Mouse (Mus musculus): Measurements from ENCODE around the gene Camk2b. TPM values are rescaled to one million over a fixed set of nuclear protein-coding genes. Genes with fewer than 3 reads are reported as not detected.
A peak's percentile ranks its signal among the peaks of the same experiment; 100 is the strongest.

The Camk2b gene
- polyA plus RNA-seq, 1 experiment: 479 TPM

DNA sequence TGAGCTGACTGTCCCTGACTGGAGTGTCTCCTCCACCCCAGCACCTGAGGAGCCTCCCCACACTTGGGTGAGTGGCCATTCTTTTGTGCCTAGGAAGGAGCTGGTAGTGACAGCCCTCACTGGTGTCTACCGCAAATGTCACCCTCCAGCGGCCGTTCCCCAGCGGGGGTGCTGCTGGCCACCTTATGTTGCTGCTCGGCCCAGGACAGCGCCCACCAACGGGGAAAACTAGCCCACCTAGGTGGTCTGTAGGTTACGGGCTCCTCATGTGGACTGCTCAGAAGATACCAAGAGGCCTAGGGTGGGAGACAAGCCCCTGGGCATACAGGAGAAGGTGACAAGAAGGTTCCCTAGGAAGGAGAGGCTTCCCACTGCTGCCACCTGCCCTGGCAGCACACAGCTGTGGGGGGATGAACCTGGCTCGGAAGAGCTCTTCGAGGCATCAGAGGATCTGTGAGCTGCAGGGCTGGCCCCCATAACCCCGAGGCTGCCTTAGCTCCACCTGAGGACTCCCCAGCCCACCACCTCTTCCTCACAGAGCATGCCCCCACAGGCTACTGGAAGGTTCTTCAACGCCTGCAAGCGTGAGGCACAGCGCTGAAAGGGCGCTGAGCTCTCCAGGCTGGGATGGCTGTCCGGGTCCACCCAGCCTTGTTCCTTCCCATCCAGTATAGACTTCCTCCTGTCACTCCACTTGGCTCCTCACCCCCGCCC is 2.5 kb downstream of the Camk2b start:
- Histone ChIP-seq H3K4me3 (replicated peaks; ENCODE audit: insufficient read depth, low read depth, low read length) (peak overlapping the region; percentile 91), H3K27ac (ENCODE audit: insufficient read depth, low read length) (peak overlapping the region; percentile 98), H3K27me3 (ENCODE audit: control insufficient read depth, insufficient read depth, low read length) (no peaks in the 10 kb centered on the region), H3K4me1 (ENCODE audit: control insufficient read depth, insufficient read depth, low read length) (peaks cover 33% of the 10 kb centered on the region)
- TF ChIP-seq POLR2A (IDR thresholded peaks at IDR 0.05; ENCODE audit: borderline replicate concordance, insufficient read depth, low read length) (no peak), CTCF (IDR thresholded peaks at IDR 0.05; ENCODE audit: borderline replicate concordance, insufficient read depth, low read depth, low read length) (no peak)
- 17% methylated on average over 17 of the region's 17 CpGs for WGBS
- peak; percentile 60 to 62 for DNase-seq

DNA sequence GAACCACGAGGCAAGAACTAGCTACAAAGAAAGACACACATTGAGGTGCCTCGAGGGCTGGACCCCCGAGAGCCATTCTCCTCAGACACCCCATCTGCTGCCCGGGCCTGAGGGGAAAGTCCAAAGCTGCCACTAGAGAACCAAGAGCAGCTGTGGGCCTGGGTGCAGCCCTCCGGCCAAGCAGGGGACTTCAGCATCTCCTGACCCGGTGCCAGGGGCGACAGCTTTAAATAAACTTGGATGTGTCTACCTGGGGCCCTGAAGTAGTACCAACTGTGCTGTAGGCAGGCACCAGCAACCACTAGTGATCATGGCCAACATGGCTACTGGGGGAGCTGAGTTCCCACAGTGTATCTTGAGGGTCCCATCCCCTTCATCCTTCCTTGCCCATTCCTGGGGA is 3.1 kb downstream of the Camk2b start:
- 28% methylated on average over 7 of the region's 7 CpGs for WGBS
- peak in 1 of 2 experiments; percentile 44 for DNase-seq
- H3K4me1 ChIP-seq (ENCODE audit: control insufficient read depth, insufficient read depth, low read length): peaks cover 34% of the 10 kb centered on the region
- peak overlapping the region; percentile 91 for H3K4me3 ChIP-seq (replicated peaks; ENCODE audit: insufficient read depth, low read depth, low read length)
- no peak for TF ChIP-seq CTCF (IDR thresholded peaks at IDR 0.05; ENCODE audit: borderline replicate concordance, insufficient read depth, low read depth, low read length)
- no peak for TF ChIP-seq POLR2A (IDR thresholded peaks at IDR 0.05; ENCODE audit: borderline replicate concordance, insufficient read depth, low read length)
- 0 out of 2 replicates have a peak overlapping the region, but pooled peaks have one; percentile 9 for H3K27ac ChIP-seq (ENCODE audit: insufficient read depth, low read length)
- H3K27me3 ChIP-seq (ENCODE audit: control insufficient read depth, insufficient read depth, low read length): no peaks in the 10 kb centered on the region

DNA sequence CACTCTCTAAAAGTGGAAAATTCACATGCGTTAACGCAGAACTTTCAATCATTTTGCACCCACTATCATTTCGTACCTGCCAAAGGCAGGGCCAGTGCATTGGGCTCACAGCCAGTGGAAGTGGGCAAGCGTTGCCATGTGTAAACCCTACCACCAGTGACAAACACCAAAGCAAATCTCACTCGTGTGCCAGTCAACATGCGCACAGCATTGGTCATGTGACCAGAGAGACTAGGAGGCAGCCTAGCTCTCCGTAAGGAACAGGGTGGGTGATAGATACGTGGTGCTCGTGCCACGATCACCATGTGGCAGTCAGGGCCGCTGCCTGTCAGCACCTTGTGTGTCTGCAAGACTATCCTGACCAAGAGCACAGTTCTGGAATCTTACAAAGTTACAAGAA is 3.8 kb downstream of the Camk2b start:
- peaks cover 34% of the 10 kb centered on the region for H3K4me1 ChIP-seq (ENCODE audit: control insufficient read depth, insufficient read depth, low read length)
- TF ChIP-seq POLR2A (IDR thresholded peaks at IDR 0.05; ENCODE audit: borderline replicate concordance, insufficient read depth, low read length) (no peak), CTCF (IDR thresholded peaks at IDR 0.05; ENCODE audit: borderline replicate concordance, insufficient read depth, low read depth, low read length) (no peak)
- peak in 1 of 2 experiments; percentile 46 for DNase-seq
- H3K27me3 ChIP-seq (ENCODE audit: control insufficient read depth, insufficient read depth, low read length): no peaks in the 10 kb centered on the region
- WGBS: 27% methylated on average over 11 of the region's 11 CpGs
- peak overlapping the region; percentile 44 for H3K4me3 ChIP-seq (replicated peaks; ENCODE audit: insufficient read depth, low read depth, low read length)
- no peak overlapping the region for H3K27ac ChIP-seq (ENCODE audit: insufficient read depth, low read length)

DNA sequence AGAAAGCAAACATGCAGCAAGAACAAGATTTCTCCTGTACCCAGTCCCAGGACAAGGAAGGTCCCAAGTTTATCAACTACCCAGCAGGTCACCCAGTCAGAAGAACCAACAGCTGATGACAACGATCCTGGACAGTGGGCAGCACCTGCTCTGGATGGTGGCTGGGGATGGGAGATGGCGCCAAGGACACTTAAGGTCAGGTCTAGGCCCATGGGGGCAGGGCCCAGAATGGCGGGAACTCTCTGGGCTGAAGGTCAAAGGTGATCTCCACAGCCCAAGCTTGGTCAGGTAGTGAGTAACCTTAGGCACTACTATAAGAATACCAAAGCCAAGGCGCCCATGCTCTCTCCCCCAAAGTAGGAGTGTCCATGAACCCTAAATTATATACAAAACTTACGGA is 4.3 kb downstream of the Camk2b start:
- Histone ChIP-seq H3K27ac (ENCODE audit: insufficient read depth, low read length) (no peak overlapping the region), H3K27me3 (ENCODE audit: control insufficient read depth, insufficient read depth, low read length) (no peaks in the 10 kb centered on the region), H3K4me3 (replicated peaks; ENCODE audit: insufficient read depth, low read depth, low read length) (no peak overlapping the region), H3K4me1 (ENCODE audit: control insufficient read depth, insufficient read depth, low read length) (peaks cover 30% of the 10 kb centered on the region)
- WGBS: 66% methylated on average over 5 of the region's 5 CpGs
- peak in 1 of 2 experiments; percentile 34 for DNase-seq
- TF ChIP-seq POLR2A (IDR thresholded peaks at IDR 0.05; ENCODE audit: borderline replicate concordance, insufficient read depth, low read length) (no peak), CTCF (IDR thresholded peaks at IDR 0.05; ENCODE audit: borderline replicate concordance, insufficient read depth, low read depth, low read length) (no peak)

DNA sequence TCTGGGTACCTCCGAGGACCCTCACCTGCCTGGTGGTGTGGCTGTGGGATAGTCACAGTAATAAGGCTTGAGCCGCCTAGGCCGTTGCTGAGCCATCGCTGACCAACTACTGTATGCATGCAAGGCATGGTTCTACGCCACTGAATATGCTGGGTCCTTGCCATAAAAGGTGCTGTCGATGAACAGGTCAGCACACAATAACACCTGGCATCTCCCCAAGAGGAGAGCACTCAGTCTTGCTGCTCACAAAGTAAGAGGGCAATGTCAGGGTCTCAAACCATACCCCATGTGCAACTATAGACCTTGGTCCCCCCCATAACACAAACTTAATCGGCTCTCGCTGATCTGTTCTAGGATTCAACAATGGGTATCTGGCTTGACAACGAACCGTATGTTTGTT is 7.0 kb downstream of the Camk2b start:
- Histone ChIP-seq H3K4me3 (replicated peaks; ENCODE audit: insufficient read depth, low read depth, low read length) (no peak overlapping the region), H3K4me1 (ENCODE audit: control insufficient read depth, insufficient read depth, low read length) (peaks cover 37% of the 10 kb centered on the region), H3K27me3 (ENCODE audit: control insufficient read depth, insufficient read depth, low read length) (no peaks in the 10 kb centered on the region), H3K27ac (ENCODE audit: insufficient read depth, low read length) (no peak overlapping the region)
- WGBS: 49% methylated on average over 10 of the region's 10 CpGs
- TF ChIP-seq POLR2A (IDR thresholded peaks at IDR 0.05; ENCODE audit: borderline replicate concordance, insufficient read depth, low read length): no peak
- TF ChIP-seq CTCF (IDR thresholded peaks at IDR 0.05; ENCODE audit: borderline replicate concordance, insufficient read depth, low read depth, low read length): no peak
- peak; percentile 34 to 41 for DNase-seq

DNA sequence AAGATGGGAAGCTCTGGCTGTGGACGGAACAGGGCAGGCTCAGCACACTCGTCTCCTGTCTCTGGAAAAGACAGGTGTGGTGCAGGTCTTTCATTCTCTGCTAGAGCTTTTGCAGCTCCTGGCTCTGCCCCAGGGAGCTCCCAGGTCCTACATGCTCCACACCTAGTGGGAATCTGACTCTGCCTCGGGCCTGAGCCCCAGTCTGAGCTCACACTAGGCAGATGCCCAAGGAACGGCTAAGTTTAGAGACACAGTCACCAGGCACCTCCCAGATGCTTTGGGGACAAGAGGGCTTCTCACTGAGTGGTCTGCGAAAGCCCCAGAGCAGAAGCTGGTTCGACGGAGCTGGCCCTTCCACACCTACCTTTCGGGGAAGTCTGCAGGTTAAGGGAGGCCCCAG is 12.8 kb downstream of the Camk2b start:
- 48% methylated on average over 8 of the region's 8 CpGs for WGBS

DNA sequence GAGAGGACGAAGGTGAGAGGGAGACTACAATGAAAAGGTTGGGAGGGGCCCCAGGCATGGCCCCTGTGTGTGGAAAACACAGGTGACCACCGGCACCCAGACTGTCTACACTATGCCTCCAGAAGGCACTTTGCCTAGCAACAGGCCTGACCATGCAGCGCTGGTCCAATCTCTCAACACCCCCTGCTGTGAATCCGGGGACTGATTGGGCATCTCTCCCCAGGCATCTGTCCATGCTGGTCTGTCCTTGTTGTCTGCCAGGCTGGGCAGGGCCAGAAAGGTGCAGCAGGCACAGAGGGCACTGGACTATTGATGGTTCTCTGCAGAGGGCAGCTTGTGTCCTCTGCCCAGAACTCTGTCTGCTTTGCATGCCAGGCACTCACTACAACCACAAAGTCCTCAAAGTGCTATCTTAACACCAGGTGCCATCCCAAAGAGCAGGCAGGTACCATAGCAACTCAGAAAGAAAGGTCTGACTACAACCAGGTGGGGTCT is 16.0 kb downstream of the Camk2b start:
- Histone ChIP-seq H3K27me3 (ENCODE audit: control insufficient read depth, insufficient read depth, low read length) (no peaks in the 10 kb centered on the region), H3K4me1 (ENCODE audit: control insufficient read depth, insufficient read depth, low read length) (peaks cover 49% of the 10 kb centered on the region), H3K27ac (ENCODE audit: insufficient read depth, low read length) (peak overlapping the region; percentile 6; the same call in 1 of the 2 replicates), H3K4me3 (replicated peaks; ENCODE audit: insufficient read depth, low read depth, low read length) (peak overlapping the region; percentile 3)
- TF ChIP-seq POLR2A (IDR thresholded peaks at IDR 0.05; ENCODE audit: borderline replicate concordance, insufficient read depth, low read length): no peak
- no peak for TF ChIP-seq CTCF (IDR thresholded peaks at IDR 0.05; ENCODE audit: borderline replicate concordance, insufficient read depth, low read depth, low read length)
- DNase-seq: peak; percentile 72 to 81
- WGBS: 10% methylated on average over 4 of the region's 4 CpGs

More for the DNA sequence above, 12.8 kb downstream of the Camk2b start:
- H3K4me3 ChIP-seq (replicated peaks; ENCODE audit: insufficient read depth, low read depth, low read length): no peak overlapping the region
- H3K27ac ChIP-seq (ENCODE audit: insufficient read depth, low read length): peak overlapping the region; percentile 48; the same call in 1 of the 2 replicates
- peaks cover 56% of the 10 kb centered on the region for H3K4me1 ChIP-seq (ENCODE audit: control insufficient read depth, insufficient read depth, low read length)
- peak in 1 of 2 experiments; percentile 39 for DNase-seq
- TF ChIP-seq CTCF (IDR thresholded peaks at IDR 0.05; ENCODE audit: borderline replicate concordance, insufficient read depth, low read depth, low read length) (no peak), POLR2A (IDR thresholded peaks at IDR 0.05; ENCODE audit: borderline replicate concordance, insufficient read depth, low read length) (no peak)
- H3K27me3 ChIP-seq (ENCODE audit: control insufficient read depth, insufficient read depth, low read length): no peaks in the 10 kb centered on the region

DNA sequence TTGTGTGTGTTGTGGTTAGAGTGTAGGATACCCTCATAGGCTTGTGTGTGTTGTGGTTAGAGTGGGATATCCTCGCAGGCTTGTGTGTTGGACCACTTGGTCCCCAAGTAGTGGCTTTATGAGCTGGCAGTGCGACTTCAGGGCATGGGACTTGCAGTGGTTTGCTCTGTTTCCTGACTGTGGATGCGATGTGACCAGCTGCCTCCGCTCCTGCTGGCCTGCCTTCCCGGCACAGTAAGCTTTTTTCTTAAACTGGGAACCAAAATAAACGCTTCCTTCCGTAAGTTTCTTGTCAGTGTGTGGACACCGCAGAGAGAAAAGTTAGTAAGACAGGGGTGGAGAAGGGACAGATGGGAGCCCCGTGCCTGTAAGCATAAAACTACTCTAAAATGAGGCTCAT is 18.0 kb downstream of the Camk2b start:
- Histone ChIP-seq H3K4me3 (replicated peaks; ENCODE audit: insufficient read depth, low read depth, low read length) (no peak overlapping the region), H3K27ac (ENCODE audit: insufficient read depth, low read length) (no peak overlapping the region), H3K27me3 (ENCODE audit: control insufficient read depth, insufficient read depth, low read length) (no peaks in the 10 kb centered on the region), H3K4me1 (ENCODE audit: control insufficient read depth, insufficient read depth, low read length) (peaks cover 44% of the 10 kb centered on the region)
- 68% methylated on average over 9 of the region's 9 CpGs for WGBS
- TF ChIP-seq POLR2A (IDR thresholded peaks at IDR 0.05; ENCODE audit: borderline replicate concordance, insufficient read depth, low read length) (no peak), CTCF (IDR thresholded peaks at IDR 0.05; ENCODE audit: borderline replicate concordance, insufficient read depth, low read depth, low read length) (no peak)
- DNase-seq: no peak
